Mouse (Mus musculus) G1E (cell line): ENCODE measurements around the gene Clasp2.

Experiments used
- CTCF ChIP-seq: IDR thresholded peaks from 2 replicates; pipeline ENCODE4 v1.5.1; 2012; ENCODE audit warnings: low read depth, low read length, inconsistent platforms, mixed read lengths
- GATA1 ChIP-seq: IDR thresholded peaks from 2 replicates; pipeline ENCODE4 v1.6.1; 2012; ENCODE audit warnings: borderline replicate concordance, low read length, inconsistent platforms, mixed read lengths
- GATA2 ChIP-seq: IDR thresholded peaks from 2 replicates; pipeline ENCODE4 v1.6.1; 2012; ENCODE audit warnings: low read depth, low read length, inconsistent platforms, borderline replicate concordance
- POLR2AphosphoS5 ChIP-seq: IDR thresholded peaks from 2 replicates; pipeline ENCODE4 v1.6.1; 2012; ENCODE audit warnings: low read depth, low read length, inconsistent platforms; ENCODE audit not compliant: insufficient replicate concordance
- TAL1 ChIP-seq: conservative IDR thresholded peaks from 2 replicates; pipeline ENCODE4 v1.6.1; 2012; ENCODE audit warnings: low read depth, low read length, inconsistent platforms, mixed read lengths

DNA sequence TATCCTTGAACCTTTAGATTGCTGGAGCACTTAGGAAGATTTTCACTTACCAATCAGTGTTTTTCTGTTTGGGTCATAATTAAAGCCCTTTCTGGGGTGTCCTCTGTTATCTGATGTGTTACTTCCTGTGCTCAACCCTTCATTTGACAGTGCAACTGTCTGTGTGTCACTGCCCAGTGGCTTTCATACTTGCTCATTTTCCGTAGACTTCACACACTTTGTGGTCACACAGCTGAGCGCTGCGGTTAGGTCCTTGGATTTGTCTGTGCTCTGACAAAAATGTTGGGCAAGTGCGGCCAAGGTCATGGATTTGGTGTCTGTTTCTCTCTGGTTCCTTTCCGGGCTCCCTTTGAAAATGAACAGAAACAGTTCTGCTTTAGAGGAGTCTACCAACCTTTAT lies 118.1 kb downstream of the Clasp2 start:
- TF ChIP-seq CTCF, result no peak
- TF ChIP-seq GATA1, result no peak
- TF ChIP-seq GATA2, result no peak
- no peak for TF ChIP-seq TAL1
- no peak for TF ChIP-seq POLR2AphosphoS5
